Mouse (Mus musculus) embryonic fibroblast, embryonic 13.5 days (primary cell): ENCODE results near the gene Hsh2d. TPM values are rescaled to one million over a fixed set of nuclear protein-coding genes. Genes with fewer than 3 reads are reported as not detected.

ENCODE experiments used
- H3K27ac ChIP-seq: 2 replicates; pipeline ENCODE4 v1.5.1; 2012; ENCODE audit warnings: low read length, control low read depth, inconsistent platforms; ENCODE audit not compliant: insufficient read depth
- H3K4me1 ChIP-seq: 2 replicates; pipeline ENCODE4 v1.6.1; 2011; ENCODE audit warnings: low read length; ENCODE audit not compliant: control insufficient read depth, insufficient read depth
- H3K4me3 ChIP-seq: 2 replicates; pipeline ENCODE4 v1.5.1; 2011; ENCODE audit warnings: mild to moderate bottlenecking, control low read depth, low read length; ENCODE audit not compliant: insufficient read depth
- CTCF ChIP-seq: IDR thresholded peaks from 2 replicates; pipeline ENCODE4 v1.5.1; 2011; ENCODE audit warnings: mild to moderate bottlenecking, control low read depth, low read length, moderate library complexity, borderline replicate concordance; ENCODE audit not compliant: insufficient read depth
- POLR2A ChIP-seq: IDR thresholded peaks from 2 replicates; pipeline ENCODE4 v1.6.1; 2011; ENCODE audit warnings: low read depth, mild to moderate bottlenecking, control low read depth, low read length, moderate library complexity
- polyA plus RNA-seq: library from polyadenylated mRNA; stranded (reverse); fragments of >200 nt; gene quantifications from 2 replicates; pipeline ENCODE4 v1.2.4, GENCODE M21; 2011; ENCODE audit warnings: low read depth; ENCODE audit not compliant: missing spikeins, insufficient read length

Hsh2d gene
- polyA plus RNA-seq, 1 experiment = not detected

DNA sequence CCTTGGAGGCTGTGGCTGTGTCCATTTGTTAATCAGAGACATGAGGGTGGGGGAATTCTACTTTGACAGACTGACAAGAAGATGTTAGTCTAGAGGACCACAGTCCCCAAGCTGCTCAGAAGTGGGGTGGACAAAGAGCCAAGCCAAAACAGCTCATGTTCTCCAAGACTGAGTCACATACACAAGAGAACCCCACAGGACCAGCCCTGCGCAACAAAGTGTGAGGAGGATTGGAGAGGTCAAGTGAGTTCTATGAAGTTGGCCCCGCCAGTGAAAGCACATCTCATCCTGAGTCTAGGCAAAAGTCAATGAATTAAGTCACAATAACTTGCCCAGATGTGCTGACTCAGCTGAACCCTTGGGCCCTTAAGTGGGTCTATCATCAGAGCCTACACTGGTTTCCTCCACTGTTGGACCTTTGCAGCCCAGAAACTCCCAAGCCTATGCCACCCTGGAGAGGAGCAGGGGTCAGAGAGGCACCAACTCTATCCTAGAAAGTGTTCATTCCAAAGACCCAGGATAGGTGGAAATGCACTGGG lies 1.6 kb upstream of the Hsh2d start:
- H3K4me1 ChIP-seq = no peaks in the 10 kb centered on the region
- H3K27ac ChIP-seq = no peak overlapping the region
- TF ChIP-seq CTCF = no peak
- no peak for TF ChIP-seq POLR2A
- H3K4me3 ChIP-seq = no peak overlapping the region

GRCm38 (mm10) chr8:72190215-72190539 lies 739 bp downstream of the Hsh2d start:
- no peak for TF ChIP-seq CTCF
- no peak for TF ChIP-seq POLR2A
- Histone ChIP-seq H3K4me3 (no peak overlapping the region), H3K27ac (no peak overlapping the region), H3K4me1 (no peaks in the 10 kb centered on the region)

DNA sequence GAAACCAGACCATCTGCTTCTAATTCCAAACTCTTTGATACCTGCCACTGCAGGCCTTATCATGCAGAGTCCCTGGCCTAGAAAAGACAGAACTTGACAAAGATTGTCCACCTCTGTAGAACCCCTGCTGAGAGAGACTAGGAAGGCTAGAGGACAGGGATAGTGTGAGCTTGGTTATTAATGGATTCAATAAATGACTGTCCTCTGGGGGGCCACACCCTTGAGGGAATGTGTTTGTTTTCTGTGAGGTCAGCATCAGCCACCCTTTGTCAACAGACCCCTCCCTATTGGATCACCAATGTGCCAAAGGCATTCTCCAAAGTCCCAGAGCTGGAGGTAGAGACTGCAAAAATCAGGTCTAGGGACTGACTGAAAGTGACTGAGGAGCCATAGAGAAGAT lies 2.6 kb downstream of the Hsh2d start:
- no peak for TF ChIP-seq POLR2A
- no peak for TF ChIP-seq CTCF
- Histone ChIP-seq H3K4me1 (no peaks in the 10 kb centered on the region), H3K4me3 (no peak overlapping the region), H3K27ac (no peak overlapping the region)

DNA sequence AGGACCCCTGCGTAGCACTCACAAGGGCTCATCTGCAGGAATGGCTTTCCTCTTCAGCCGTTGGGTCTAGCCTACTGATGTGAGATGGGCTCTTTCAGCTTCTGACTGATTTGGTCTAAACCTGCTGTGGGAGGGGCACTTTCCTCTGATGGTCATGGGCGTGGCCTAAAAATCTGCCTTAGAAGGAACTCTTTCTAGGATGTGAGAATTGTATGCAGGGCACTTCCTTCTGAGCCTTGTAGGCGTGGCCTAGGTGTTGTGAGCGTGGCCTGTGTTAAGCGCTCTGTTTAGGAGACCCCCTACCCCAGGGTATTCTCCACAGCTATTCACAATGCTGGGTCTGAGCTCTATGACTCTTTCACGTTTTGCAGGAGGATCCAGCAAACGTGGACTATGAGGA lies 8.6 kb downstream of the Hsh2d start:
- no peak overlapping the region for H3K27ac ChIP-seq
- no peak overlapping the region for H3K4me3 ChIP-seq
- TF ChIP-seq POLR2A (no peak), CTCF (no peak)
- H3K4me1 ChIP-seq = no peaks in the 10 kb centered on the region

GRCm38 (mm10) chr8:72208582-72208981 lies 19.1 kb downstream of the Hsh2d start:
- Histone ChIP-seq H3K27ac (no peak overlapping the region), H3K4me3 (no peak overlapping the region), H3K4me1 (no peaks in the 10 kb centered on the region)
- no peak for TF ChIP-seq CTCF
- TF ChIP-seq POLR2A = no peak

DNA sequence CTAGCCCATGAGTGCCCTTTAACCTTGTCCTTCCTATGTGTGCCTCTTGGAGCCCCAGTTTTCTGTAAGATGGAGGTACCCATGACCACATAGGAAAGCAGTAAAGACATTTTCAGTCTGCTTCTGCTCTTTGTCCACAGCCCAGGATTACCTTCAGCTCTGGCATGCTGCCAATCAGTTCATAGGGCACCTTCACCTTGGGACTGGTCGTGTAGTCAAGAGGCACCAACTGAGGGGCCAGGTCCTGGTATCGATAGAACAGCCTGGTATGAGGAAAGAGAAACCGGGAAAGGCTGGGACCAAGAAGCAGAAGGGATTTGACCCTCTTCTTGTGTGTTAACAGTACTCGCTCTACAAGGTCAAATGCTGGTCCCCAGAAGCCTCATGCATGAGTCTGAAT lies 20.8 kb downstream of the Hsh2d start:
- Histone ChIP-seq H3K27ac (no peak overlapping the region), H3K4me1 (no peaks in the 10 kb centered on the region), H3K4me3 (no peak overlapping the region)
- TF ChIP-seq CTCF (no peak), POLR2A (no peak)

- no peak overlapping the region for H3K4me3 ChIP-seq
- no peaks in the 10 kb centered on the region for H3K4me1 ChIP-seq
- H3K27ac ChIP-seq = no peak overlapping the region
- no peak for TF ChIP-seq POLR2A
- no peak for TF ChIP-seq CTCF
Measured at GRCm38 (mm10) chr8:72210710-72211109, 21.3 kb downstream of the Hsh2d start.

- H3K4me3 ChIP-seq = no peak overlapping the region
- TF ChIP-seq POLR2A = no peak
- TF ChIP-seq CTCF = no peak
- no peaks in the 10 kb centered on the region for H3K4me1 ChIP-seq
- H3K27ac ChIP-seq = no peak overlapping the region
Measured at GRCm38 (mm10) chr8:72211846-72212245, 22.4 kb downstream of the Hsh2d start.

GRCm38 (mm10) chr8:72212751-72213150 lies 23.3 kb downstream of the Hsh2d start, which contains the start of gene Cib3:
Gene Cib3, minus strand, starts transcription at chr8:72212837.
- no peak within 1 kb of the TSS for H3K27ac ChIP-seq
- H3K4me3 ChIP-seq = no peak within 1 kb of the TSS
- no peaks in the 10 kb centered on the region for H3K4me1 ChIP-seq
- TF ChIP-seq POLR2A = no peak
- no peak for TF ChIP-seq CTCF

GRCm38 (mm10) chr8:72213536-72213935 lies 24.1 kb downstream of the Hsh2d start, which contains the start of gene Gm11034:
Gene Gm11034, minus strand, starts transcription at chr8:72213636.
- no peak within 1 kb of the TSS for H3K4me3 ChIP-seq
- H3K4me1 ChIP-seq = no peaks in the 10 kb centered on the region
- H3K27ac ChIP-seq = no peak within 1 kb of the TSS
- TF ChIP-seq POLR2A (no peak), CTCF (no peak)

DNA sequence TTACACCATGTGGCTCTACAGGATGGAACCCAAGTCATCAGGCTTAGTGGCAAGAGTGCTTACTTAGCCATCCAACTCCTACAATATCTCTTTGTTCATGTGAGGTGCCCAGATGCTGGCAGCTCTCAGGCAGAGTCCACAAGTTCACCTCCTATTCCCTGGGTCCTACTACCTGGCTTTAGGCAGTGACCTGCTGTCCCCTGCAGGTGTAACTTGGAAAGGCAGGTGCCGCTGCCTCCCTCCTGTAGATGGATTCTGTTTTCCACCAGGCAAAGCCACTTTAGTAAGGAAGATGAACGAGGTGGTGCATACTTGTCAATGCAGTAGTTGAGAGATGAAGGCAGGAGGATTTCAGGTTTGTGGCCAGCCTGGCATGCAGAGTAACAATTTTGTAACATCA lies 25.6 kb downstream of the Hsh2d start:
- TF ChIP-seq CTCF (no peak), POLR2A (no peak)
- H3K4me3 ChIP-seq = no peak overlapping the region
- H3K27ac ChIP-seq = no peak overlapping the region
- no peaks in the 10 kb centered on the region for H3K4me1 ChIP-seq

DNA sequence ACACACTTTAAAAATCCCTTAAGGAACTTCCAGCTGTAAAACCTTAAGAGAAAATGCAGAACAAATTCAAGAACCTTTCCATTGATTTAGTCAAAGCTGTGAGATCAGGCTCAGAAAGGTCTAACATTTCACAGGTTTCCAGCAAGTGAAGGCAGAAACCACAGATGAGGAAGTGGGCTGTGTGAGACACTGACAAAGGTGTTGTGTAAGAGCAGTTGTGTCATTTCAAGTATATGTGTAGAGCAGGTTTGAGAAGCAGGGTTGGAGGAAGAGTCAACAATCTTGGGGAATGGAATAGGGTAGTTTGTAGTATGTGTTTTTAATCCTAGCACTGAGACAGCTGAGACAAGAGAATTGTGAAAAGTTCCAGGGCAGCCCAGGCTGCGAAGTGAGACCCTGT lies 26.4 kb downstream of the Hsh2d start:
- no peaks in the 10 kb centered on the region for H3K4me1 ChIP-seq
- no peak for TF ChIP-seq POLR2A
- TF ChIP-seq CTCF = no peak
- H3K4me3 ChIP-seq = no peak overlapping the region
- no peak overlapping the region for H3K27ac ChIP-seq
